Mouse (Mus musculus) MEL-GATA-1-ER (cell line): ENCODE results near the gene Psmb6.
"Not testable (repeated sequence)": the region's sequence is repeated elsewhere in the genome, so short reads cannot be mapped to it uniquely, and the experiment has no call there.

Source experiments
- DNase-seq: peaks from one replicate; pipeline ENCODE4 v3.0.0-alpha.2; 2012; ENCODE audit warnings: low read depth; ENCODE audit errors: extremely low read depth

Psmb6 gene

DNA sequence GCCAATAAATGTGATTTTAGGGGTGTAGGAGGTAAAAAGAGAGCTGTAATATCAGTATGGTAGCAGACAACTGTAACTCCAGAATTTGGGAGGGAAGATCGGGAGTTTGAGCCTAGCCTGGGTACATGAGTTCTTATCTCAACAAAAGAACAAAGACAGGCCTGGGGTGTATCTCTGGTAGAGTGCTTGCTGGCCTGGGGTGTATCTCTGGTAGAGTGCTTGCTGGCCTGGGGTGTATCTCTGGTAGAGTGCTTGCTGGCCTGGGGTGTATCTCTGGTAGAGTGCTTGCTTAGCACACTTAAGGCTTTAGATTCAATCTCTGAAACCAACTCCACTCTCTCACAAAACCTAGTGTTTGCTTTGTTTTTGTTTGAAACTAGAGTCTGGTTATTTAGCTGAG, 45.4 kb downstream of the Psmb6 start:
- not testable (repeated sequence) for DNase-seq

DNA sequence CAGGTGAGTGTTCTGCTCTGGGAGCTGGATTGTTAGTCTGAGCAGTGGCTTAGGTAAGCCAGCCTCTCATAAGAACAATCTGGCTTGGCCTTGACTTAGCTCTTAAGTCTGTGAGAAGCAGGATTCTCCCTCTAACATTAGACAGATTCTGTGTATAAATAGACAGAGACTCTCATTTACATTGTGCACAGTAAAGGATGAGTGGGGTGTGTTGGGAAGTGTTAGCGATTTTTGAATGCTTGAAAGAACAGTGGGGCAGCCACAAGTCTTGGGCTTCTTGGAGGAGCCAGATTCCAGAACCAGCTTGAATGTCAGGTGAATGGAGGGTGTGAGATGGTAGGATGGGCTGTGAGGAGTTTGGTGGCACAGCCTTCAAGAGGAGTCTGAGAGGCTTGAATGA, 46.5 kb downstream of the Psmb6 start:
- DNase-seq = no peak

DNA sequence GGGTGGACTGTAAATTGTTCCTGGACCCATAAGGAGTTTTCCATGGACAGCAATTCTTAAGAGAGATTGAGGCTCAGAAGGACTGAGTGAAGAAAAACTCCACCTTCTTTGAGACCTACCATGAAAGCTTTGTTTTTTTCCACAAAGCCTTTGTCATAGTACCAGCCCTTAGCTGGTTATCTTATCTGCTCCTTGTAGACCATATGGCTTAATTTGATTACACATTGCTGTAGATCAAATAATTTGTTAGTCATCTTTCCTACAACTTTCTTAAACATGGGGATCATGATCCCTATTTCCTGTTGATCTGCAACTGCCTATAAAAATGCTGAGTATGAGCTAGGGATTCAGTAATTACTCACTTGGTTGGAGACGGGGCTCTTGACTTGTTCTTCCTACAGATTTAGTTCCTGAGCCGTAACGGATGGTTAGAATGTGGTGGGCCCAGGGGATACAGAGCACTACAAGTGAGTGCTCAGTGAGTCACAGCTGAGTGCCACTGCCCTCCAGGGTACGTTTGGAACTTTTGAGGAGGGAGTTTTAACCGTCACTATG, 47.3 kb downstream of the Psmb6 start:
- DNase-seq = no peak

DNA sequence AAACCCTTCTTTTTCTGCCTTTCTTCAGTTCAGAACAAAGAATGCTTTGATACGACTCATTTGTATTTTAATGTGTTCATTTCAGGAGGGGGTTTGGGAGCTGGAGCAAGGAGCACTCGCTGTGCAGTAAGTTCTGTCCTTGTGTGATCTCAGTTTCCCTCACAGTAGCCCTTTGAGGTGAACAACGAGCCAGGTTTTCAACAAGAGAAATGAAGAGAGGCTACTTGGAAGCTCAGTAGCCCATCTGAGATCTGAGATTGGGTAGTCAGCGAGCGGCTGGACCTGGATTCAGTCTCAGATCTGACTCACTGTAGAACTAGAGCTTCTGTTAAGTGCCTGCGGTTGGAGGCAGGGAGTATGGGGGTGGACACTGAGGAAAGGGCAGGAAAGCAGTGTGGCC, 48.7 kb downstream of the Psmb6 start:
- DNase-seq = no peak

DNA sequence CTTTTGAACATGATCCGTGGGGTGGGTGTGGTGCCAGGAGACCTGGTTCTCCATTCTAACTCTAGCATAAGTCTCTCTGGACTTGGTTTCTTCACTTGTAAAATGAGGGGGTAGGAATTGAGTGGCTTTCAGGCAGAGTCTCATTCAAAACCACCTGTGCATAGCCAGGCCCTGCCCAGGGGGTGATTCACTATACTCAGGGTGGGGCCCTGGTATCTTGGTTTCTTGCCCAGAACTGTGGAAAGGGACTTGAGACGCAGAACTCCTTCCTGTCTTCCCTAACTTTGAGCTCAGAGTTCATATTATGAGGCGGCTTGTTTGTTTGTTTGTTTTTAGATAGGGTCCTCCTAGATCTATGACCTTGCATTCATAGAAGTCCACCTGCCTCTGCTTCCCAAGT, 52.0 kb downstream of the Psmb6 start:
- no peak for DNase-seq
